8 mouse cellular contexts compared by ENCODE assay signal in genomic region chr17:26595448-26596167, GRCm38 (mm10). TPM values are rescaled to one million over a fixed set of nuclear protein-coding genes. Genes with fewer than 3 reads are reported as not detected.
DNase-seq lines count a peak whose midpoint lies in the region; ATAC-seq and TF ChIP-seq lines count a peak whose summit lies in the region.

No protein-coding gene starts in this region.

- intact Hi-C loops in heart, postnatal 25 days (cut with DNase I), result loop anchor here (2.0 kb wide), 2 partner anchors 87 to 129 kb away; no protein-coding TSS in a partner anchor

- TF ChIP-seq CTCF in hindbrain, postnatal 0 days (IDR thresholded peaks at IDR 0.05; ENCODE audit: low read depth), result no peak

- H3K4me1 ChIP-seq in heart, embryonic 10.5 days, result peaks cover 59% of the 10 kb centered on the region
- H3K4me1 ChIP-seq in brown adipose tissue, adult 24 weeks (ENCODE audit: control insufficient read depth, insufficient read depth, insufficient read length, low read length), result peaks cover 48% of the 10 kb centered on the region
- H3K4me1 ChIP-seq in hindbrain, postnatal 0 days (ENCODE audit: insufficient read depth, low read length), result peaks cover 19% of the 10 kb centered on the region

- H3K36me3 ChIP-seq in heart, embryonic 10.5 days, result peaks cover 28% of the 10 kb centered on the region; the same call in 1 of the 2 replicates
- no peaks in the 10 kb centered on the region for H3K36me3 ChIP-seq in hindbrain, postnatal 0 days (ENCODE audit: insufficient read depth, low read length)

- H3K27ac ChIP-seq in heart, embryonic 10.5 days, result peak overlapping the region; percentile 89
- peak overlapping the region; percentile 99 for H3K27ac ChIP-seq in brown adipose tissue, adult 24 weeks (replicated peaks; ENCODE audit: low read depth, low read length)
- peak overlapping the region; percentile 67 for H3K27ac ChIP-seq in hindbrain, postnatal 0 days

- H3K27me3 ChIP-seq in heart, embryonic 10.5 days (ENCODE audit: insufficient read depth, poor library complexity, severe bottlenecking), result no peaks in the 10 kb centered on the region
- no peaks in the 10 kb centered on the region for H3K27me3 ChIP-seq in hindbrain, postnatal 0 days (ENCODE audit: insufficient read depth, low read length)

- H3K4me3 ChIP-seq in heart, embryonic 10.5 days, result peak overlapping the region; percentile 20
- H3K4me3 ChIP-seq in brown adipose tissue, adult 24 weeks (ENCODE audit: insufficient read depth, low read depth, low read length), result no peak overlapping the region
- no peak overlapping the region for H3K4me3 ChIP-seq in hindbrain, postnatal 0 days (ENCODE audit: low read length)

- DNase-seq in heart, embryonic 10.5 days (ENCODE audit: low spot score), result no peak
- DNase-seq in heart, postnatal 25 days (ENCODE audit: low spot score), result no peak
- no peak for DNase-seq in hindbrain, postnatal 0 days (ENCODE audit: low spot score)
- DNase-seq in lung, postnatal 4 days, result peak; percentile 43 to 74
- DNase-seq in ovary, postnatal 10 days (ENCODE audit: low spot score), result no peak
- DNase-seq in layer of hippocampus, postnatal 14 days (ENCODE audit: low spot score in 2 of 2), result no peak
- no peak for DNase-seq in B cell, adult 2 months

- peak; percentile 22; the same call in 1 of the 2 replicates for ATAC-seq in hindbrain, postnatal 0 days

- H3K9me3 ChIP-seq in heart, embryonic 10.5 days, result no peaks in the 10 kb centered on the region
- no peaks in the 10 kb centered on the region for H3K9me3 ChIP-seq in hindbrain, postnatal 0 days (ENCODE audit: low read length)

- no peak overlapping the region for H3K4me2 ChIP-seq in hindbrain, postnatal 0 days (ENCODE audit: low read depth, low read length)

- no peak overlapping the region for H3K9ac ChIP-seq in hindbrain, postnatal 0 days (replicated peaks; ENCODE audit: low read length)

- 31% methylated on average over 7 of the region's 7 CpGs for WGBS in heart, embryonic 10.5 days
- 44% methylated on average over 7 of the region's 7 CpGs for WGBS in hindbrain, postnatal 0 days

RNA-seq across cellular contexts. Expression of gene Dusp1, which starts 33.7 kb away (rescaled TPM):
- polyA plus RNA-seq in heart, embryonic 10.5 days (2016; fragmentation: Nextera tagmentation; extraction: Ambion mirVana), result 28.8 and 31.5 TPM in 2 replicates
- total RNA-seq in heart, postnatal 25 days (2021), result 10 to 100 TPM; 44.8 to 66.4 TPM
- 44.4 and 326 TPM in 2 replicates for polyA plus RNA-seq in brown adipose tissue, adult 24 weeks (2012; ENCODE audit: insufficient read depth, insufficient read length, missing spikeins)
- 50.5 and 51.4 TPM in 2 replicates for total RNA-seq in hindbrain, postnatal 0 days (2014; rRNA removed)
- 25.3 and 27.0 TPM in 2 replicates for polyA plus RNA-seq in hindbrain, postnatal 0 days (2015; fragmentation: Nextera tagmentation; extraction: Ambion mirVana)
- 10 to 100 TPM; 20.3 to 24.3 TPM for total RNA-seq in layer of hippocampus, postnatal 14 days (2021)

RNA-seq across cellular contexts. Expression of gene Ergic1, which starts 34.3 kb away (rescaled TPM):
- 130 and 150 TPM in 2 replicates for polyA plus RNA-seq in heart, embryonic 10.5 days (2016; fragmentation: Nextera tagmentation; extraction: Ambion mirVana)
- 10 to 100 TPM; 54.2 to 58.4 TPM for total RNA-seq in heart, postnatal 25 days (2021)
- polyA plus RNA-seq in brown adipose tissue, adult 24 weeks (2012; ENCODE audit: insufficient read depth, insufficient read length, missing spikeins), result 124 and 179 TPM in 2 replicates
- 235 and 250 TPM in 2 replicates for total RNA-seq in hindbrain, postnatal 0 days (2014; rRNA removed)
- polyA plus RNA-seq in hindbrain, postnatal 0 days (2015; fragmentation: Nextera tagmentation; extraction: Ambion mirVana), result 81.2 and 93.5 TPM in 2 replicates
- total RNA-seq in layer of hippocampus, postnatal 14 days (2021), result 100 to 1,000 TPM; 132 to 144 TPM

Comparison
In these comparisons a context has a peak if more than half of its experiments do, and no peak if none do; other contexts are left out.
1. DNase-seq: peak in lung, postnatal 4 days (2 of 2); none in heart, embryonic 10.5 days (single experiment), heart, postnatal 25 days (single experiment), hindbrain, postnatal 0 days (single experiment), ovary, postnatal 10 days (single experiment), layer of hippocampus, postnatal 14 days (0 of 2) and B cell, adult 2 months (0 of 2).
2. Peak in every context shown above with its lines, with median percentiles within 50 percentile points of each other: H3K27ac ChIP-seq.